Mouse (Mus musculus): Measurements from ENCODE around the gene Gsto1.

The Gsto1 gene

GRCm38 (mm10) chr19:47890489-47891130 lies 35.8 kb downstream of the Gsto1 start:
- no peak for DNase-seq (ENCODE audit: low spot score)

DNA sequence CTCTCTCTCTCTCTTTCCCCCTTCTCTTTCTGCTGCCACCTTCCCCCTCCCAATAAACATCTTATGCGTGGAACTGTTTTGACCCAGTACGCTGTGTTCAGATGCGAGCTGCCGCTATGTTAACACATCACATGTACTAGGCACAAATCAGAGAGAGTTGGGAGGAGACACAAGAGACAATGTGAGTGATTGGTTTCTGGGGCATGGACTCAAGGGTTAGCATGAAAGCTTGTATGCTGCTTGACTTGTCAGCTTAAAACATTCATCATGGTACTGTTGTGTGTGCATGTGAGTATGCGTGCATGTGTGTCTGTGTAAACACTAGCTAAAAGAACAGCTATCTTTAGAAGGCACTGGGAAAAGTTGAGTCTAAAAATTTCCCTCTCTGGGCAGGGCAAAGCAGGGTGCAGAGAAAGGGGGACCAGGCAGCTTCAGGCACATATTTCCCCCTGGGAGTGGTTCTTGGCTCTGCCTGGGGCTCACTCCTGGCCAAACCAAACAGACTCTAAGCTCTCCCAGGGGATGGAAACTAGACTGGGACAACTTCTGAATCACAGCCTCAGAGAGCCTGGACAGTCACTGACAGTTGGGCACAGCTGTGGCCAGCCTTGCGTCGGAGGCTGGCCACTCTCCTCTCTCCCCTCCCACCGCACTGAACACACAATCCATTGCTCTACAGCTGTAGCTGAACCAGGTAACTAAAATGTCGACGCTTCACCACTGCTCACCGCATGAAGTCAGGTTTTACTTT lies 37.0 kb downstream of the Gsto1 start:
- DNase-seq (ENCODE audit: low spot score): no peak

DNA sequence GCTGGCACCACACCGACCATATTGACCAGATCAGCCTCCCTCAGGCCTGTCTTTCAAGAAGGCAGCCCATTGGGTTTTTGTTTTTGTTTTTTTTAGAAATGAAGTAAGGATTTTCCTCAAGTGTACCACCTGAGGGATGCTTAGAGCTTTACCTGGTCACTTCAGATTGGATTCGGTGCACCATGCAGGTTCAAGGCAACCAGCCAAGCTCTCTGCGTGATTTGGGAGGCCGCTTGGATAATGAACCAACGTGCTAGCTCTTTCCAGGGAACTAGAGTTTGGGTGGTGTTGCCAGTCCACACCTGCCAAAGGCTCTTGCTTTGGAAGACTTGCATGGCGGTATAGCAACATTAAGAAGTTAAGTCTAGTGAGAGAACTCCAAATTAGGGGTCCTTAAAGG lies 38.3 kb downstream of the Gsto1 start:
- no peak for DNase-seq (ENCODE audit: low spot score)

DNA sequence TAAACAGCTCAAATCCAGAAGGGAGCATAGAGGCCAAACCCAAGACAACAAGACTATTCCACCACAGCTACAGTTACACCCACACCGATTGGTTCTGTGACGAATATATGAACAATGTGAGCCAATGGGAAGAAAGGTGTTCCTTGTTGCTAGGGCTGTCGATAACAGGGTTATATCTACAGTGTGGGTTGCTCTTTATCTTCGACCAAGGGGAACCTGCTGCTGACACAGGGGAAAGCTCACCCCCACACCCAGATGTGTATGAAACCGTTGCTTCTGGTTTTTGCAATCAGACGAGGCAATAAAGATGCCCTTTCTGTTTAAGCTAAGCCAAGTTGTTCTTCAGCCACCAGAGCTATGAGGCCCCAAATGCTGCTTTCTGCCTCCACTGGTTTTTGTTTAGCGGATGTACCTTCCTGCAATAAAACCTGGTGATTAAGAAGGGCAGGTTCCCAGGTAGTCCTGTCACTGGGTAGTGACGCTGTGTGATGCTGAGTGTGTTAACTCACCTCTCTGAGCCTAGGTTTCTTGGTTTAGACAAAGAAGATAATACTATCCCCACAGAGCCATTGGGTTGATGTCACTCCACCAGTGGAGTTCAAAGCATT lies 43.8 kb downstream of the Gsto1 start:
- no peak for DNase-seq (ENCODE audit: low spot score)

- DNase-seq (ENCODE audit: low spot score): no peak
Observed at GRCm38 (mm10) chr19:47900012-47900411, 45.2 kb downstream of the Gsto1 start.

DNA sequence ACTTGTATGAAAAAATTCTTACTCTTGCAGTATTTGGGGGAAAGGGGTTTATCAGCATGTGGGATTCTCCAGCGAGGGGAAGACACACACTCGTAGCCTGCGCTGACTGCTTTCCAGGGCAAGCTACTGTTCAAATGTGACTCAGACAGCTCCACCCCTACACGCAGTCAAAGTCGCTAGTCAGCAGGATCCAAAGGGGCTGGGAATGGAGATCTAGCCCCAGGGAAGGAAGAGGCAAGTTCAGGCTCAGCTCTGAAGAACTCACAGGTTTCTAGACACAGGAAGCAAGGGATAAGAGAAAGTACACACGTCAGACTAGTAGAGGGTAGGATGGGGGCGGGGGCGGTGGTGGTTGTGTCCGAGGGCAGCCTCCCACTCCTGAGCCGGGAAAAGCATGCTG lies 45.8 kb downstream of the Gsto1 start:
- DNase-seq (ENCODE audit: low spot score): no peak

DNA sequence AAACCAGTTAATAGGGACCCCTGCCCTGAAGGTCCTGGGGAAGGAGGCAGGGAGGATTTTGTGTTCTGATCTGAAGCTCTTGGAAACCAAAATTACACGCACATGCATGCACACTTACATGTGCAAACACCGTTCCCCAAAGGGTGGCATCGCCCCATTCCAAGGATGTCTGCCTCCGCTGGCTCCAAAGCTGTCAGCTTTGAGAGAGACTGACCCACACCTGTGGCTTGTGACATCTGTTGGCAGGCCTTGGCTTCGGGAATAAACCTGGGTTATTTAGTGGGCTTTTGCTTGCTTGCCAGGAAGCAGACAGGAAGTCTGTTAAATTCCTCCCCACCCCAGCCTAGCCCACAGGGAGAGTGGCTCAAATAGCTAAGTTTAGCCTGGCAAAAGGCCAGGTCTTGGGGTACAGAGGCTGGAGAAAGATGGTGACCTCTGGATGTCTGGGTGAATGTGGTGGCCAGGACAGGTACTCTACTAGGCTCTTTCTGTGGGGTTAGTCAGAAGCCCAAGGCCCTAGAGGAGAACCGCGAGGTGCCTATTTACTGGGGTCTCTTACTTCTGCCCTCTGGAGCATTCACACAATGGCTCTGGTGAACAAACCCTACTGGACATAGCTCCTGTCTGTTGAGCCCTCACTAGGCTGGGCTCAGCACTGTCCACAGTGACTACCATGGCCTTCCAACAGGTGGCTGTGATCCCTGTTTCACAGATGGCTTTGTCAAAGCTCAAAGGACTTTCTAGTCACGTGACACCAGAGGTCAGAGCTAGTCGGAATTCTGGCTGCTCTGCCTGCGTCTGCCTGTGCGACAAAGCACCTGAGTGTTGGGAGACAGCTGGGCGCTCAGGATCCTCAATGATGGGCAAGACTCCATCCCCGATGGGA lies 47.8 kb downstream of the Gsto1 start:
- DNase-seq (ENCODE audit: low spot score): no peak

- DNase-seq (ENCODE audit: low spot score): no peak
Observed at GRCm38 (mm10) chr19:47903679-47904078, 48.9 kb downstream of the Gsto1 start.

DNA sequence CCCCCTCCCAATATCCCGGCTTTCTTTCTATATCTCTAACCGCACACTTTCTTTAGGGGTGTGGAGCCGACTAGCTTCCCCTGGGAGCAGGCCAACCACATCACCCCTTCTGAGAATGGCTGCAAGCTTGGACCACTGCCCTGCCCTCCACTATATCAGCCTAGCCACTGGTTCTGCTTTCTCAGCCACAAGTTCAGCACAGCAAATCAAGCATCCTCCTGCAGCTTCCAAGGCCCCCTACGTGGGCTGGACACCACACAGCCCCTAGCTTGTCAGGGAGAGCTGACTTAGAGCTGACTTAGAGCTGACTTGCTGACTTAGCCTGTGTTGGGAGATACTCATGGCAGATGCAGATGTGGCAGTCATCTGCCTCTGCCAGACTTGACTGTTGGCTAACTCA lies 50.3 kb downstream of the Gsto1 start:
- no peak for DNase-seq (ENCODE audit: low spot score)

DNA sequence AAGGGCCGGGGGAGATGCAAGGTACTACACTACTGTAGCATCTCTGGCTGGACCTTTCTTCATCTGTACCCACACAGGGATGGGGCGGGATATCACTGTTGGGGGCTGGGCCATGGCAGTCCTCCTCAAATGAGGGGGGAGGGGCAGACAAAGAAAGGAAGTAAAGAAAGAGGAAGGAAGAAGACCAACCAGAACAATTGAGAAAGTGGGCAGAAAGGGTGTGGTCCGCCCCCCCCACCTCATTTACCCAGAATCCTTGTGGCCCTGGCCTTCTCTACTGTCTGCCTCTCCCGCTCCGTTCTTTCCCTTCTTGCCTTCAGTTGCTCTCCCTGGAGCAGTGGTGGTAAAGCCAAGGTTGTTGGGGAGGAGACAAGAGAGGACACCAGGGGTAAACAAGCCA lies 50.8 kb downstream of the Gsto1 start:
- DNase-seq (ENCODE audit: low spot score): no peak

- no peak for DNase-seq (ENCODE audit: low spot score)
Observed at GRCm38 (mm10) chr19:47907596-47907995, 52.8 kb downstream of the Gsto1 start.

DNA sequence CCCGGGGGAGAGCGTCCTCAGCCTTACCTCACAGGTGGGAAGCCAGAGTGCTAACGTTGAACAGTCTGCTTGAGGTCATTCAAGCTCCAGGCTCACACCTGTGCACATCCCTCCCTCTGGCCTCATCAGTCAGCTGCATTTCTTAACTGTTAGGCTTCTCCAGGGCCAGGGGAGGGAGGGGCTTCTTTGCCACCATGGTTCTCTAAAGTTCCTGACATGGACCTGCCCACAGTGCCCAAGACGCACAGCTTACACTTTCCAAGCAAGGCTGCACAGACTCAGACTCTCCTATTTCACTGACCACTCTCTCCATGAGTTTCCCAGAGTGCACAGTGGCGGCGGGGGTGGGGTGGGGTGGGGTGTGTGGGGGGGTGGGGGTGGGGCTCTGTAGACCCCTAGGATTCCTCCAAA lies 54.2 kb downstream of the Gsto1 start:
- DNase-seq (ENCODE audit: low spot score): no peak

DNA sequence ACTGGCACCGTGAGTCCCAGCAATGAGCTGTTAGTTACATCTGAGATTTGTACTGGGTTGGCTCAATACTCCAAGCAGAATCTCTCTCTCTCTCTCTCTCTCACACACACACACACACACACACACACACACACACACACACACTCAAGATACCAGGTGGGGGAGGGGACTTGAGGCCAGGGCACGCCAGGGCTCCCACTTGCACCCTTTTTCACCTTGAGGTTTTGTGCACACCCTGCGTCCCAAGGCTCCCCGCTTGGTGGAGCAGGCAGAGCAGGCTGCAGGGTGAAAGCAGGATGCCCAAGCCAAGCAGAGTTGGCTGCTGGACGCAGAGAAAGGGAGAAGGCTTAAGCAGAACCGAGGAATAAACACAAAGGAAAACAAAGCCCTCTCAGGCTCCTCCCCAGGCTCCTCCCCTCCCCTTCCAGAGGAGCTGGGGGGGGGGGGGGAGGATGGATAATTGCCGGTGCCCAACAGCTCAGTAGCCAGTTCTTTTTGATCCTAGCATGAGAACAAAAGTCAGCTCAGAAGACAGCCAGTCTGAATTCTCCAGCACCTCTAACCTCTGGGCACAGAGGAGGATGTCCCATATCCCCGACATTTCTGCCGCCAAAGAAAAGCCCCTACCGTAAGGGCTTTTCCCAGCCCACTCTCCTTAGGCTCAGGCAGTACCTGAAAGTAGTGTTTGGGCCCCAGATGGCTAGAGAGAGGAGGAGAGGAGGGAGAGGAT lies 54.8 kb downstream of the Gsto1 start:
- peak; percentile 70 for DNase-seq (ENCODE audit: low spot score)

- DNase-seq (ENCODE audit: low spot score): no peak
Observed at GRCm38 (mm10) chr19:47910117-47910618, 55.4 kb downstream of the Gsto1 start.

GRCm38 (mm10) chr19:47910751-47911150 lies 56.0 kb downstream of the Gsto1 start:
- no peak for DNase-seq (ENCODE audit: low spot score)

DNA sequence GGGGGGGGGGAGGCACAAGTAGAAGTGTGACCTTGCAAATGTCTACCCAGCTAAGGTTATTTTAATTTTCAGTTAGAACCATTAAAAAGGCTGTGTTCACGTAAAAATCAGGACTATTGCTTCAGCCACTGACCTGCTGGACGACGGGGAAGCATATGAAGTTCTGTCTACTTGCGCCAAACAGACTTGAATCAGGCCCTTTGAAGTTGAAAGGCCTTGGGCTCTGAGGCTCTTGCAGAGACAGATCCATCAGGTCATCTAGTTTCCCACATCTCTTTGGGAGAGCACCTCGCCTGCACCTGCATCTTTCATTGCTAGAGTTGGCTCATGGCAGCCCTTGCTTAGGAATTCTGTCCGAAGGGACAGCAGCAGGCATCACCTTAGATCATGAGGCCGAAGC lies 58.6 kb downstream of the Gsto1 start:
- no peak for DNase-seq (ENCODE audit: low spot score)

DNA sequence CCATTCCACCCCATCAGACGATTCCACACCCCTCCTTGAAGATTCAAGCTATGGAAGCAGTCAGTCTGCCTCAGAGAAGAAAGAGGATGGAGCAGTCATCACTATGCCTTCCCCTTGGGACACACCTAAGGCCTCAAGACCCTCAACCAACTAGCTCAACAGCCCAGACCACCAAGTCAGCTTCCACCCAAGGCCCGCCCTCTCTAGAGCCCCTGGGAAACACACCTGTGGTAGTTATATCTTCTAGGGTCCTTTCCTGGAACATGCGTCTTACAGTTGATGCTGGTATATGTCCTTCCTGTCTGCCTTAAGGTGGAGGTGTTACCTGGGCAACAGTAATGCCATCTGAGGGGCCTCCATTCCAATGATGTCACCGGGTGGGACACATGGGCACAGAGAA lies 59.4 kb downstream of the Gsto1 start:
- no peak for DNase-seq (ENCODE audit: low spot score)

Measured in retina, embryonic 14.5 days (tissue).